Mouse (Mus musculus) monocyte, adult 2 months (primary cell): ENCODE data around the gene Gtpbp3.

Experiments
- DNase-seq, 2 experiments: peaks; one replicate each; pipeline ENCODE4 v3.0.0; 2022; ENCODE audit warnings: low spot score in 2 of 2, low read depth in 1 of 2

Gtpbp3 gene

DNA sequence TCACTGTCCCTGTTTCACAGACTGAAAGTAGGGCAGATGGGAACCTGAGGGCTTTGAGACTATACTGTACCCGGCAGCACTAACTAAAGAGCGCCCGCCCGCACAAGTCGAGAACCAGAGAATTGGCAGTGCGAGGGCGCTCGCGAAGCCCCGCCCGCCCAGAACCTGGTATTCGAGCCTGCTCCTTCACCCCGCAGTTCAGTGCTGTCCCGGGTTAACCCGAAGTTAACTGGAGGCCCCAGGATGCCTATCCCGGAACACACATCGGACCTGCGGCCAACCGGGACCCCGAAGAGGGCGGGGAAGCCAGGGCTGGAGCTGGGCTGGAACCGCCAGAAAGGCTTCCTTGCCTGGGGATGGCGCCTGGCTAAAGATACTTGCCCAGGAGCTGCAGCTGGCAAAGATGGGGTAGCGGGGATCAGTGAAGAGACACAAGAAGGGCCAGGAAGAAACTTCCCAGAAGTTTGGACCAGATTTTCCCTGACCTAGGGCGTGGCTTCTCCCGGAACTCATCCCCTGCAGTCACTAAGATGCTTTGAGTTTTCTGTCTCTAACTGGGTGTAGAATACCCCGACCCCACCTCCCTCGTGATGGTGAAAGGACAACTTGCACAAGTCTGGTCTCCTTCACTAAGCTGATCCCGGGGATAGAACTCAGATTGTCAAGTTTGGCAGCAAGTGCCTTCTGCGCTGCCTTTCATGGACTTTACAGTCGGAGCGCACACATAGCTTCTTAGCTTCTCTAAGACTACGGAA is at the start of gene Gtpbp3:
TSS of gene Gtpbp3 (plus strand) at position 413 of the 755 bp plus-strand sequence.
- peak in 1 of 2 experiments; percentile 47 for DNase-seq

GRCm38 (mm10) chr8:71441404-71441803 is 46.5 kb upstream of the Gtpbp3 start:
- no peak for DNase-seq

DNA sequence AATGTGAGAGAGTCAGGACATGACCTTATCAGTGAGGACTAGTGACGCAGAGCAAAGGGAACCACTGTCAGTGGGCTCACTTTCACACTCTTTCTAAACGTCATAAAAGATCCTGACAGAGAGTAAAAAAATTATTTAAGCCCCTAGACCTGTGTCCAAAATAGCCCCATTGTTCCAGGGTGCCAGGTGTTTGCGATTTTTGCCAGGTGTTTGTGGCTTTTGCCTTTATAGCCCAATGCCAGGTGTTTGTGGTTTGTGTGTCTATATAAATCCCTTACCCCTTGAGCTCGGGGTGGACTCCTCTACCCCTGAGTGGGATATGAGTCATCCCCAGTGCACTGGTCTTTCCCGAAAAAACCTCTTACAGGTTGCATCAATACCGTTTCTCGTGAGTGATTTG is 42.8 kb upstream of the Gtpbp3 start:
- no peak for DNase-seq

GRCm38 (mm10) chr8:71451337-71451736 is 36.6 kb upstream of the Gtpbp3 start:
- DNase-seq, result no peak

DNA sequence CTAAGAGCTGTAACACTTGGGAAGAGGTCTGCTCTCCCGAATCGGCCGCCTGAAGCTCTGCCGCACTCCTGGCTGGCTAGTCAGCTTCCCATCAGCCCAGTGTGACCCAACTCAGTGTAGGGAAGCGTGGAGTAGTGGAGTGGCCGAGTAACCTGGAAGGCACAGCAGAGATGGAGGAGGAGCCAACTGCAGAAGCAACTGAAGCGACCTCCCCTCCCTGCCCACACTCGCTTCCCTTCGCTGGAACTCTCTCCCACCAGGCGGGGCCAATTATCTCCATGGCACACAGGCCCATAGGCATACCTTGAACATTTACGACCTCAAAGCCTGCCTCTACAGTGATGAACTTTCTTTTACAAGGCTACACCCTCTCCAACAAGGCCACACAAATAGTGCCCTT is 36.1 kb upstream of the Gtpbp3 start:
- DNase-seq, result no peak

GRCm38 (mm10) chr8:71452669-71453068 is 35.2 kb upstream of the Gtpbp3 start:
- DNase-seq, result no peak

- DNase-seq, result no peak
Observed at GRCm38 (mm10) chr8:71454668-71455067, 33.2 kb upstream of the Gtpbp3 start.

DNA sequence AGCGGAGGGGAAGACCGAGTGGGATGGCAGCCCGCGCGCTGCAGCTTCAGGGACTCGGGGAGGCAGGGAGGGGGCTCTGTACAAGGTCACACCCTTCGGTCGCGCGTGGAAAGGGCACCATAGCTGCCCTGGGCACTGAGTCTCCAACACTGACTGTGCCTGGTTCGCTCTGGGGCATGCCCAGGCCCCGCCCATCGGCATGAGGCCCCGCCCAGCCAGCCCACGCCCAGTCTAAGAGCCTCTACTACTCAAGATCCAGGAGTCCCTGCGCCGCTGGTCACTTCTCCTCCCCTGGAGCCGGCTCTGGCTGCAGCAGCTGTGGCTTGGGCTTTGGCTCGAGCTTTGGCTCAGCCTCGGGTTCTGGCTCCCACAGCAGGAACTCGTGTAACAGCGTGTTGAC is 31.0 kb upstream of the Gtpbp3 start:
- DNase-seq, result no peak

DNA sequence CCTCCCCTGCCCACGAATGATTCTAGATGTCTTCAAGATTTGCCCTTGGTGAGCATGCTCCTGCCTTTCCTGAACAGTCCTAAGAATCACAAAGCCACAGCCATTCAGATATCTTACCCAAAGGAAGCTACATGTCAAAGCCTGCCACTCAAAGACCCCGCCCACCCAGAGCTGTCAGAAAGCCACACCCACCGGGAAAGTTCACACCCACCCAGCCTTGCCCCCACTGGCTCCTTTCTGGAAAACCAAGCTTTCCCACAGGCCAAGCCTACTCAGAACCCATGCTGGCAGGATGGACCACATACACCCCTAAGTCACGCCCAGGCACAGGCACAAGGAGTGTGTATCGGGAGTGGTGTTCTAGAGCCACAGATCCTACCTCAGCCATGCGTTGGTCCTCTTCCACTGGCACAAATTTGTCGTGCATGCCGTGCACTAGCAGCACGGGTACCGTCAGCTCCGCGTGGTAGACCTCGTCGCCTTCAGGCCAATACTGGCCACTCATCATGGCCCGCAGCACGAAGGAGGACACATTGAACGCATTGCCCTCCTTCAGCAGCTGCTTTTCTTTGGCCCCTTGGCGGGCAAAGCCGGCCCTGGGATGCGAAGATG is 30.1 kb upstream of the Gtpbp3 start:
- no peak for DNase-seq

- DNase-seq, result no peak
Observed at GRCm38 (mm10) chr8:71460716-71461115, 27.2 kb upstream of the Gtpbp3 start.

- DNase-seq, result no peak
Observed at GRCm38 (mm10) chr8:71461152-71461840, 26.6 kb upstream of the Gtpbp3 start.

GRCm38 (mm10) chr8:71462191-71462590 is 25.7 kb upstream of the Gtpbp3 start:
- no peak for DNase-seq

DNA sequence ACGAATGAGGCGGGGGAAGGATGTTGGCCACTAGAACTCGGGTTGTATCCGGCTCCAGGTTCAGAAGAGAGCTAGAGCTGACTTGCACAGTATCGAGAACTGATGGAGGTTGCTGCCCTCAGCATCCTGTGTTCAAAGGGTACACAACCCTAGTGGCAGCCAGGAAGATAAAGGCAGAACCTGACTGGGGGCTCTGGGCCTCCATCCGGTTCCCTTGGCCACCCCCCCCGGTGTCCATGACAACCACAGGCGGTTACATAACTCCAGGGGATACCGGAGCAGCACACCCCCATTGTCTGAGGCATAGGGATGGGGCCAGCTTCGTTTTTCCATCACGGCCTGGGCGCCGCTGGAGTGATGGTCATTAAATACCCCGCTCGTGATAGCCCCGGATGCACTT is 25.1 kb upstream of the Gtpbp3 start:
- no peak for DNase-seq

GRCm38 (mm10) chr8:71463188-71464033 is 24.5 kb upstream of the Gtpbp3 start, which contains the start of gene Abhd8:
TSS of gene Abhd8 (minus strand) at chr8:71463655.
- peak; percentile 74 to 86 for DNase-seq

DNA sequence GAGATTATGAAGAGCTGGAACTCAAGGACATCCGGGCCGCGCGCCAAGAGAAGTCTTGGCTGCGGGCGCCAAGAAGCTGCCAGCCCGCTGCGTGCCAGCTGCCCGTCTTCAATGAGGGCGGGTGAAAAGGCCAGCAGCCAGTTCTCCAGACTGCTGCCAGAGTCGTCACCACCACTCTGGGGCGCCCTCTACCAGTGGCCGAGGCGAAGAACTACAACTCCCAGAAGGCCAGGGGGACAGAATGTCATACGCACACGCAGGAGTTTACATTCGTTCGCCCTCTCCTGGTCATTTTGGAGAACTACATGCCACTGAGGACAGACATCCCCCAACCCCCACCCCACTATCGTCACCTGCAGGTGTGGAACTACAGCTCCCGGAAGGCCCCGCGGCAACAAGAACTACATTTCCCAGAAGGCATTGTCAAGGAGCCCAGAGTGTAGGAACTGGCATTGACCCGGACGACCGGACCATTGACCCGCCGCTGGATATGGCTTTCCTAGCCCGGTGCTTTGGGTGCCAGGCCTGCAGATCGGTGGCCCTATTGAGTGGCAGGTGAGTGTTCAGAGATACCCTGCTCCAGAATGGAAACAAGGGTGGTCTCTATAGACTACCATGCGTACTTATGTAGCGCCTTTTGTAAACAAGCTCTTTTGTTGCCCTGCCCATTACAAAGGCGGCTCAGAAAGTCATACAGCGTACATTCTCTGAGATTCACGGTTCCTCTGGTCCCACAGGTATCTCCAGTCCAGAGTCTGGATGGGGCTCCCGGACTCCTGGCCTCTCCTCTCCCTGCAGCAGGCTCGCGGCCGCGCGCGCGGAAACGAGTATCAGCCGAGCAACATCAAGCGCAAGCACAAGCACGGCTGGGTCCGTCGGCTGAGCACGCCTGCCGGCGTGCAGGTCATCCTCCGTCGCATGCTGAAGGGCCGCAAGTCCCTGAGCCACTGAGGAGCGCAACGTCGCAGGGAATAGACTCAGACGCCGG is 23.1 kb upstream of the Gtpbp3 start, which contains the start of gene Mrpl34:
TSS of gene Mrpl34 (plus strand) at position 447 of the 988 bp plus-strand sequence.
- DNase-seq, result peak; percentile 96 to 97

GRCm38 (mm10) chr8:71465733-71466132 is 22.2 kb upstream of the Gtpbp3 start:
- DNase-seq, result no peak

- DNase-seq, result no peak
Observed at GRCm38 (mm10) chr8:71466198-71466597, 21.7 kb upstream of the Gtpbp3 start.

DNA sequence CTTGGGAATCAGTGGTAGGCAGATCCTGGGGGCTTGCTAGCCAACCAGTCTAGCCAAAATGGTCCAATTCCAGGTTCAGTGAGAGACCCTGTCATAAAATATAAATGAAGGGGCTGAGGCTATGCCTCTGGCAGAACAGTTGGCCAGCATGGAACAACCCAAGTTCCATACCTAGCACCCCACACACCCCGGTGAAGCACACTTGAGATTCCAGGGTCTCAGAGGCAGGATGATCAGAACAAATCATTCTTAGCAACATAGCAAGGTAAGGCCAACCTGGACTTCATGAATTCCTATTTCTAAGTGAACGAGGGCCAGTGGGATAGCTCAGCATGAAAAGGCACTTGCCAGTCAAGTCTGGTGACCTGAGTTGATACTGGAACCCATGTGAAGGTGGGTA is 20.7 kb upstream of the Gtpbp3 start:
- no peak for DNase-seq

GRCm38 (mm10) chr8:71468001-71468400 is 19.9 kb upstream of the Gtpbp3 start:
- DNase-seq, result no peak

- DNase-seq, result peak; percentile 93 to 94
Observed at GRCm38 (mm10) chr8:71468916-71469315, 19.0 kb upstream of the Gtpbp3 start, which contains the start of gene Dda1. TSS of gene Dda1 (plus strand) at chr8:71469199.
